Mouse (Mus musculus) gastrocnemius, postnatal 4 days (tissue): ENCODE results near the gene Asb5. TPM values are rescaled to one million over a fixed set of nuclear protein-coding genes. Genes with fewer than 3 reads are reported as not detected.

Experiments
- total RNA-seq, 2 experiments: library from RNA; stranded (reverse); gene quantifications; 2 replicates each; pipeline ENCODE4 v1.2.3; 2021

Gene Asb5
- total RNA-seq, 2 experiments from 2014 or later = 83.7 to 90.5 TPM

Other genes with a start within 250 kb of the Asb5 start
- 10 to 100 TPM; 34.8 to 37.6 TPM for gene Spcs3, start 418 bp downstream of the Asb5 start, total RNA-seq
- not detected for gene Spata4, start 71.2 kb downstream of the Asb5 start, total RNA-seq